Mouse (Mus musculus) kidney, embryonic 14.5 days (tissue): ENCODE data around the gene Adamts4. TPM values are rescaled to one million over a fixed set of nuclear protein-coding genes. Genes with fewer than 3 reads are reported as not detected.

ENCODE experiments used
- ATAC-seq: fragments of 200-750 bp; cut with Nextera tagmentation; 2 replicates; pipeline ENCODE4 v1.8.0; 2017; ENCODE audit warnings: moderate number of reproducible peaks, mild to moderate bottlenecking, moderate TSS enrichment, moderate library complexity; ENCODE audit not compliant: low FRiP score, low TSS enrichment
- H3K27ac ChIP-seq: fragments of 300-500 bp; sonication (generic); 2 replicates; pipeline ENCODE4 v1.5.1; 2014; ENCODE audit warnings: low read depth, mild to moderate bottlenecking, low read length, moderate library complexity, mixed read lengths
- H3K27me3 ChIP-seq: fragments of 300-500 bp; sonication (generic); 2 replicates; pipeline ENCODE4 v1.6.1; 2014; ENCODE audit warnings: mild to moderate bottlenecking, low read length; ENCODE audit not compliant: control insufficient read depth, insufficient read depth
- H3K36me3 ChIP-seq: fragments of 300-500 bp; sonication (generic); 2 replicates; pipeline ENCODE4 v1.6.1; 2014; ENCODE audit warnings: low read length, mixed read lengths; ENCODE audit not compliant: control insufficient read depth, insufficient read depth
- H3K4me1 ChIP-seq: fragments of 300-500 bp; sonication (generic); 2 replicates; pipeline ENCODE4 v1.6.1; 2014; ENCODE audit warnings: low read length, mixed read lengths; ENCODE audit not compliant: control insufficient read depth, insufficient read depth
- H3K4me2 ChIP-seq: fragments of 300-500 bp; sonication (generic); replicated peaks from 2 replicates; pipeline ENCODE4 v1.6.1; 2014; ENCODE audit warnings: low read depth, mild to moderate bottlenecking, low read length
- H3K4me3 ChIP-seq: fragments of 300-500 bp; sonication (generic); 2 replicates; pipeline ENCODE4 v1.5.1; 2014; ENCODE audit warnings: mild to moderate bottlenecking, low read length
- H3K9ac ChIP-seq: fragments of 300-500 bp; sonication (generic); 2 replicates; pipeline ENCODE4 v1.6.1; 2014; ENCODE audit warnings: low read depth, mild to moderate bottlenecking, low read length, moderate library complexity
- H3K9me3 ChIP-seq: fragments of 300-500 bp; sonication (generic); 2 replicates; pipeline ENCODE4 v1.6.1; 2016; ENCODE audit warnings: low read length; ENCODE audit not compliant: control insufficient read depth
- WGBS: fragments of 180-500 bp; shearing (Covaris S2); extraction: QIAGEN DNeasy Blood & Tissue Kit; methylation state at CpG from one replicate; pipeline ENCODE4 v1.1.7; 2014; 5-methylcytosine and 5-hydroxymethylcytosine counted together
- polyA plus RNA-seq: library from polyadenylated mRNA; unstranded; fragments of >200 nt; fragmentation: Nextera tagmentation; extraction: Ambion mirVana; gene quantifications from 2 replicates; pipeline ENCODE4 v1.2.1, GENCODE M21; 2014

Adamts4 gene
- polyA plus RNA-seq, 1 experiment from 2014 or later = 6.9 TPM

DNA sequence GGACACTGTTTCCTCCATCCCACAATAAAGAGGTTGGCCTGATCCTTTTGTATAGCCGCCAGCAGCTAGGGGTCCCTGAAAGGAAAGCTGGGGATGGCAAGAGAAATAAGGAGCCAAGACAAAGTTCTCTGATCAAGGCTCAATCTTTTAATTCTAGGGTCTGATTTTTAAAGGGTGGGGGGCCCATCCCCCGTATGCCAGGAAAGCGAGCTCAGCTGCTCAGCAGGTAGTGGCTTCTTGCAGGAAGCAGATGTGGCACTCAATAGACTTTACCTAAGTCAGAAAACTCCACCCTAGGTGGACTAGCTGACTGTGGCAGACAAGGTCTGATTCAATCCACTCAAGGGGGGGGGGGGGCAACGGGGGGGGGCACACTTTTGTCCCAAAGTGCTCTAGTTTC is 23.4 kb upstream of the Adamts4 start:
- Histone ChIP-seq H3K27ac (no peak overlapping the region), H3K4me2 (no peak overlapping the region), H3K4me3 (no peak overlapping the region), H3K36me3 (no peaks in the 10 kb centered on the region), H3K9me3 (no peaks in the 10 kb centered on the region), H3K27me3 (no peaks in the 10 kb centered on the region), H3K4me1 (0 out of 2 replicates have a peak, but pooled peaks cover 5% of the 10 kb centered on the region), H3K9ac (no peak overlapping the region)
- 75% methylated on average over 4 of the region's 4 CpGs for WGBS
- ATAC-seq = no peak

DNA sequence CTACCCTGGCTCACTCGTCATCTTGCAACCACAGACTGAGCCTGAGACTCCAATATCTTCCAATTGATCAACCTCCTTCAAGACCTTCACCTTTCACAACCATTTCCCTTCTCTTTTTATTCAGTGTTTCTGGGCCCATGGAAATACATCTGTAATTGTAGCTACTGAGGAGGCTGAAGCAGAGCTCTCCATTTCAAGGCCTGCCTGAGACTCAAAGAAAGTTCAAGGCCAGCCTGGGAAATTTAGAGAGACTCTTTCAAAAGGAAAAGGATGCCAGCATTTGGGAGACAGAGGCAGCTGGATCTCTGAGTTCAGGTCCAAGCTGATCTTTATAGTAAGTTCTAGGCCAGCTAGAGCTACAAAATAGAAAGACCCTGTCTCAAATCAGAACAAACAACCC is 22.3 kb upstream of the Adamts4 start:
- no peak overlapping the region for H3K9ac ChIP-seq
- 88% methylated on average over 1 of the region's 1 CpGs for WGBS
- no peak for ATAC-seq
- H3K9me3 ChIP-seq = no peaks in the 10 kb centered on the region
- no peak overlapping the region for H3K4me2 ChIP-seq
- no peak overlapping the region for H3K4me3 ChIP-seq
- H3K36me3 ChIP-seq = no peaks in the 10 kb centered on the region
- H3K27ac ChIP-seq = no peak overlapping the region
- 0 out of 2 replicates have a peak, but pooled peaks cover 5% of the 10 kb centered on the region for H3K4me1 ChIP-seq
- H3K27me3 ChIP-seq = no peaks in the 10 kb centered on the region

DNA sequence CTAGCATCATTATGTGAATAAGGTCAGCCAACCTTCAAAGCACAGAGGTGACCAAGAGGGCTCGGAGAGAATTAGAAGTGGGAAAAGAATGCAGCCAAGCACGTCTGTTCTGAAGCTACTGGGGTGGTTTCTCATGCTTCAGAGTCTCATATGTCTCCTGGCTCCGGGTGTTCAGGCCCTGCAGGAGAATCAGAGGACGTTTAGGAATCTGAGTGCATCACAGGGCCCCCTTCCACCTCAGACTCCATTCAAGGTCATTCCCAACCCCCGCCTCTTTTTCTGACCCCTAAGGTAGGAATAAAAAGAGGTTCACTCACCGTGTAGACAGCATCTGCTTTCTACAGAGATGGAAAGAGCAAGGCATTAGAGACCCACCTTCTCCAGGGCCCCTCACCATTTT is 20.5 kb upstream of the Adamts4 start:
- no peak overlapping the region for H3K27ac ChIP-seq
- H3K9ac ChIP-seq = no peak overlapping the region
- no peak overlapping the region for H3K4me3 ChIP-seq
- no peak; the same call in 1 of the 2 replicates for ATAC-seq
- H3K36me3 ChIP-seq = peaks cover 17% of the 10 kb centered on the region
- 51% methylated on average over 6 of the region's 6 CpGs for WGBS
- H3K9me3 ChIP-seq = no peaks in the 10 kb centered on the region
- 0 out of 2 replicates have a peak, but pooled peaks cover 5% of the 10 kb centered on the region for H3K4me1 ChIP-seq
- H3K4me2 ChIP-seq = no peak overlapping the region
- H3K27me3 ChIP-seq = no peaks in the 10 kb centered on the region

DNA sequence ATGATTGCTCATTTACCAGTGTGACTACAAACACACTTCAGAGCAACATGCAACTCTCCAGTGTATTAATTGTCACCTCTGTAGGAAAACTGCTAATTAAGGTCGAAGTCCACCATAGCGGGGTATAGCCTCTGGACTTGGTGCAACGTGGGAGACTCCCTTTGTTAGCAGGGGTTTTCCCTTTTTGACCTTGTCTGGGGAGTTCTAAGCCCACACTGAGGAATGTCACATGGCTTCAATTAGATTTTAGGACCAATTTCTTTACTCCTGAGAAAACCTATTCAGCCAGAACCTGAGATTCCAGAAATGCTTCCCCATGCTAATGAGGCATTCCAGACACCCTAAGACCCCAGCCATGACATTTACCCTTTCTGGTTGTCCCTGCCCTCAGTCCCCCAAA is 20.0 kb upstream of the Adamts4 start:
- Histone ChIP-seq H3K36me3 (peaks cover 22% of the 10 kb centered on the region), H3K27me3 (no peaks in the 10 kb centered on the region), H3K4me2 (no peak overlapping the region), H3K27ac (no peak overlapping the region), H3K4me3 (no peak overlapping the region), H3K4me1 (0 out of 2 replicates have a peak, but pooled peaks cover 5% of the 10 kb centered on the region), H3K9me3 (no peaks in the 10 kb centered on the region), H3K9ac (no peak overlapping the region)
- WGBS = 70% methylated on average over 3 of the region's 3 CpGs
- ATAC-seq = no peak; the same call in 1 of the 2 replicates

DNA sequence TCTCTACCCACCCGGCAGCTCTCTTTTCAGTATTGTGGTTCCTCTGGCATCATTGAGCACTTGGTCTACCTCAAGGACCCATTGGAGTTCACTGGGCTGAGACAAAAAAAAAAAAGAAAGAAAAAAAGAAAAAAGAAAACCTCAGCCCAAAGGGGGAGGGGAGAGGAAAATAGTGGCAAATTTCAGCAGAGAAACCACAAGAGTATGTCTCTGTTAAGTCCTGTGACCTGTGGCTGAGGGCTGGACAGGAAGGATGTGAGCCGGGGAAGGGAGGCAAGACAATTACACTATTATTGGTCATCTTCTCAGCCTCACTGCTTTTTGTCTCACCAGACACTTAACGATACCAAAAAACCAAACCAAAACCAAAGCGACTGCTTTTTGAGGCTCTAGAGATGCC is 18.4 kb upstream of the Adamts4 start:
- Histone ChIP-seq H3K36me3 (peaks cover 38% of the 10 kb centered on the region), H3K9me3 (no peaks in the 10 kb centered on the region), H3K4me1 (0 out of 2 replicates have a peak, but pooled peaks cover 5% of the 10 kb centered on the region), H3K27me3 (no peaks in the 10 kb centered on the region), H3K4me2 (no peak overlapping the region), H3K27ac (no peak overlapping the region), H3K9ac (no peak overlapping the region), H3K4me3 (no peak overlapping the region)
- 78% methylated on average over 4 of the region's 4 CpGs for WGBS
- no peak for ATAC-seq

DNA sequence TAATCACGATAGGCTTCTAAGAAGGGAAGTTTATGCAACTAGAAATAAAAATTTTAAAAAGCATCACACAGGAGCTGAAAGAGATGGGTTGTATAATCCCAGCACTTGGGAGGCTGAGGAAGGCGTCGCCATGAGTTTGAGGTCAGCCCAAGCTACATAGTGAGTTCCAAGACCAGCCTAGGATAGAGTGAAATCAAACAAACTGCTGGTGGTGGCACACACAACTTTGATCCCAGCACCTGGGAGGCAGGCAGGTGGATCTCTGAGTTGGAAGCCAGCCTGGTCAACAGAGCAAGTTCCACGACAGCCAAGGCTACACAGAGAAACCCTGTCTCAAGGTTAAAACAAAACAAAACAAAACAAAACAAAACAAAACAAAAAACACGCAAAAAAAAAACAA is 17.9 kb upstream of the Adamts4 start:
- H3K9ac ChIP-seq = no peak overlapping the region
- WGBS = 87% methylated on average over 5 of the region's 5 CpGs
- no peaks in the 10 kb centered on the region for H3K9me3 ChIP-seq
- H3K4me2 ChIP-seq = no peak overlapping the region
- H3K36me3 ChIP-seq = peaks cover 43% of the 10 kb centered on the region
- H3K27me3 ChIP-seq = no peaks in the 10 kb centered on the region
- no peak for ATAC-seq
- no peak overlapping the region for H3K27ac ChIP-seq
- no peak overlapping the region for H3K4me3 ChIP-seq
- H3K4me1 ChIP-seq = 0 out of 2 replicates have a peak, but pooled peaks cover 5% of the 10 kb centered on the region

DNA sequence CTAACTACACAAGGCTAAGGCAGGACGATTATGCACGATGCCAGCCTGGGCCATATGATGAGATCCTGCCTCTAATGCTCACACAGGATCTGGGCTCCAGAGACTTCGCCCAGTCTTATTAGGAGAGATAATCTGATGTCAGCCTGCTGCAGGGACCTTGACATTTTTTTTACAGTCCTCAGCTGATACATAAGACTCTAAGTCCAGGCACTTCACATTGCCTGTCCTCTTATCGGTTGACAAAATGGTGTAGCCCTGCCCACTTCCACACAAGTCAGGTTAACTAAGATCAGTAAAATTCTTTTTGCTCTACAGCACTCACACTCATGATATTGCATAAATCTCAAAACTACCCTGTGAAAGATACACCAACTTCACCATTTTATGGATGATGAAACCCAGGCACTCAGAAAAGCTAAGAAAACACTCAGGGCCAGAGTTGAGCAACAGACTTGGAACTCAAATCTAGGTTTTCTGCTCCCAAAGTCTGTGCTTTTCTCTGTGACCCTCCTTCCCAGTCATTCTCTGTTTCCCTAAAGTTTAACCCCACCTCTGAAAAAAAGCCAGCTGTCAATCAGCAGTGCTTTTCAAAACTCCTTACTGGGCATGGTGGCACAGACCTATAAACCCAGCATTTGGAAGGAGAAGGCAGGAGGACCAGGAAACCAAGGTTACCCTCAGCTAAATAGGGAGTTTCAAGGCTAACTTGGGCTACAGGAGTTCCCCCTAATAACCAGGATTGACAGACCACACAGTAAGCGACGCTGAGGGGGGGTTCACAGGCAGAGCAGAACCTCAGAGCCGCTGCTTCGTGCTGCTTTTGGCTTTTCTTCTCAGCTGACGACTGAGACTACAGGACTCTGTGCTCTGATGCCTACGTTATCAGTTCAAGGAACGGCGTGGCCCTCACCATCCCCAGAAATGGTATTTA is 17.2 kb upstream of the Adamts4 start:
- WGBS = 88% methylated on average over 12 of the region's 12 CpGs
- no peak overlapping the region for H3K27ac ChIP-seq
- H3K27me3 ChIP-seq = no peaks in the 10 kb centered on the region
- H3K9me3 ChIP-seq = no peaks in the 10 kb centered on the region
- H3K4me2 ChIP-seq = no peak overlapping the region
- H3K9ac ChIP-seq = no peak overlapping the region
- ATAC-seq = no peak
- 0 out of 2 replicates have a peak, but pooled peaks cover 5% of the 10 kb centered on the region for H3K4me1 ChIP-seq
- peaks cover 50% of the 10 kb centered on the region for H3K36me3 ChIP-seq
- H3K4me3 ChIP-seq = no peak overlapping the region

DNA sequence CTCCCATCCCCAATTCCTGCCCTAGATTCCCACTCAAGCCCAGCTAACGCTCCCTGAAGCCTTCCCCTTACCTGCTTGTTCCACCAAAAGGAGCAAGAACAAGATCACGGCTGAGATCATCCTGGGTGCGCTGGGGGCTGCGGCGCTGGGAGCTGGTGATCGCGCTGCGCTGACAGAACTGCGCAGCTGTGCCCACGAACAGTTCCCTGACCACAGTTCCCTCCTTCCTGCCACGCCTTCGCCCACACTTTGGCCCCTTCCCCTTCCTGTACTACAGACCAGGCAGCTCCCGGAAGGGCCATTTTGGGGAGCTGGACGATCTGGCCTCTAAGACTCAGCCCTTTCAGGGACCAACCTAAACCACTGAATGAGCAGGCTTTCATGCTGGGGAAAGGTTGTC is 16.1 kb upstream of the Adamts4 start, which contains the start of gene Fcer1g:
TSS of gene Fcer1g (minus strand) at position 240 of the 400 bp plus-strand sequence.
- Histone ChIP-seq H3K4me1 (0 out of 2 replicates have a peak, but pooled peaks cover 5% of the 10 kb centered on the region), H3K4me2 (no peak within 1 kb of the TSS), H3K9me3 (no peaks in the 10 kb centered on the region), H3K4me3 (no peak within 1 kb of the TSS), H3K9ac (no peak within 1 kb of the TSS), H3K27ac (no peak within 1 kb of the TSS), H3K36me3 (peaks cover 61% of the 10 kb centered on the region), H3K27me3 (no peaks in the 10 kb centered on the region)
- 88% methylated on average over 14 of the region's 14 CpGs for WGBS
- no peak for ATAC-seq

DNA sequence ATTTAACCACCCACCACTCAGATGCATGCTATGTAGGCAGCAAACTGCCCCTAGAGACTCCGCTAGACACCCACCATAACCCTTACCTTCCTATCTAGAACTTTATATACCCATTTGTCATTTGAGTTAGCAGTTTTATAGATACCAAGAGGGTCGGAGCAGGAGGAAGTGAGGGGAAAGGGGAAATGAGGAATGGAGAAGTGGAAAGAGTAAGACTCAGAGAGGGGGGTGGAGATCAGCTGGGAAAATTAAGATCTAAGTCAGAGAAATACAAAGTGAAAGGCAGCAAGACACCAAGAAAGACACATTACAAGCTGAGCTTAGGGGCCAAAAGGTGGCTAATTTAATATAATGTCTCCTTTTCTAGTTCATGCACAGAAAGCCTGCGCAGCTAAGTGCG is 15.7 kb upstream of the Adamts4 start:
- Histone ChIP-seq H3K4me3 (no peak overlapping the region), H3K9me3 (no peaks in the 10 kb centered on the region), H3K9ac (no peak overlapping the region), H3K4me1 (0 out of 2 replicates have a peak, but pooled peaks cover 3% of the 10 kb centered on the region), H3K27me3 (no peaks in the 10 kb centered on the region), H3K36me3 (peaks cover 65% of the 10 kb centered on the region), H3K4me2 (no peak overlapping the region), H3K27ac (no peak overlapping the region)
- ATAC-seq = no peak
- 78% methylated on average over 4 of the region's 4 CpGs for WGBS
